Comparison of ENCODE assay signal across 8 mouse cellular contexts in the genomic region with DNA sequence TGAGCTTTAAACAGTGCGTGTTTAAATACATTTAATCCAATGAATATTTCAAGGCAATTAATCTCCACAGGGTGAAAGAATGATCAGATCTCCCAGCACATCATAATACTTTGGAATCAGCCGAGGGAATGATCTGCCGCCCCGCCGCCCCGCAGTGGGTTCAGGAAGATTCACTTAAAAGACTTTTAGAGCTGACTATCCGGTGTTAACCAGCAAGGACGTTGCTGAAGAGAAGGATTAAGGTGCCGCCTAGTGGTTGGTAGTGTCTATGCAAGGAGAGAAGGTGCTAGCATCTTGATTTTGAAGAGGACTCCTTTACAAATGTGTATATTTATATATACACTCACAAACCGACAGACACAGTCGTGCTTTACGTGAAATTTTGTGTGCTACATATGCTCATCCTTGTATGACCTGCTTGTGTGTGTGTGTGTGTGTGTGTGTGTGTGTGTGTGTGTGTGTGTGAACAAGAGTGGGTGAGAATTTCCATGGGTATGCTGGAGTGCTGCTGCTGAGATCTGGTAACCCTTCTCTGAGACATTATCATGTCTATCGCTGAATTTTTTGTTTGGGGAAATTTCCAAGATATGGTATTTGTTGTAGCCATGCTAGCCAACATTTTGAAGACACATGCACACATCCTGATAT. TPM values are rescaled to one million over a fixed set of nuclear protein-coding genes. Genes with fewer than 3 reads are reported as not detected.
DNase-seq lines count a peak whose midpoint lies in the region; ATAC-seq and TF ChIP-seq lines count a peak whose summit lies in the region.

No protein-coding gene starts in this region.

- H3K4me2 ChIP-seq in forebrain, embryonic 15.5 days (replicated peaks): peak overlapping the region; percentile 19; the same call in 1 of the 2 replicates
- no peak overlapping the region for H3K4me2 ChIP-seq in liver, postnatal 0 days (ENCODE audit: low read depth, low read length)
- H3K4me2 ChIP-seq in neural tube, embryonic 15.5 days: peak overlapping the region; percentile 48

- WGBS in forebrain, embryonic 15.5 days: 6% methylated on average over 13 of the region's 13 CpGs
- WGBS in liver, postnatal 0 days (ENCODE audit: insufficient replicate concordance): 5% methylated on average over 13 of the region's 13 CpGs
- 3% methylated on average over 13 of the region's 13 CpGs for WGBS in neural tube, embryonic 15.5 days

- DNase-seq in ES-CJ7 (ENCODE audit: low read depth, low spot score): peak; percentile 78
- peak; percentile 22 for DNase-seq in heart, postnatal 25 days (ENCODE audit: low spot score)
- DNase-seq in layer of hippocampus, adult 11-12 months (ENCODE audit: low spot score): peak; percentile 72
- DNase-seq in liver, postnatal 0 days: peak; percentile 56
- peak; percentile 11 to 33 for DNase-seq in thymus, postnatal 10 days (ENCODE audit: low spot score in 2 of 2)

- TF ChIP-seq CTCF in liver, postnatal 0 days (IDR thresholded peaks at IDR 0.05; ENCODE audit: low read depth): peak; percentile 90

- peaks cover 5% of the 10 kb centered on the region; the same call in 1 of the 2 replicates for H3K4me1 ChIP-seq in forebrain, embryonic 15.5 days
- H3K4me1 ChIP-seq in liver, postnatal 0 days (ENCODE audit: insufficient read depth): peaks cover 3% of the 10 kb centered on the region; the same call in 1 of the 2 replicates
- H3K4me1 ChIP-seq in neural tube, embryonic 15.5 days: peaks cover 7% of the 10 kb centered on the region

- peak; percentile 40; the same call in 1 of the 2 replicates for ATAC-seq in cerebellum, adult (ENCODE audit: insufficient number of reproducible peaks, low FRiP score, low TSS enrichment)
- peak; percentile 82 for ATAC-seq in forebrain, embryonic 15.5 days (replicated peaks)
- 0 out of 2 replicates have a peak, but pooled peaks have one; percentile 33 for ATAC-seq in liver, postnatal 0 days
- ATAC-seq in neural tube, embryonic 15.5 days (ENCODE audit: low FRiP score): peak; percentile 87; the same call in 1 of the 2 replicates

- H3K9me3 ChIP-seq in forebrain, embryonic 15.5 days: 0 out of 2 replicates have a peak, but pooled peaks cover 2% of the 10 kb centered on the region
- no peaks in the 10 kb centered on the region for H3K9me3 ChIP-seq in liver, postnatal 0 days (ENCODE audit: low read length)
- no peaks in the 10 kb centered on the region for H3K9me3 ChIP-seq in neural tube, embryonic 15.5 days (replicated peaks)

- TF ChIP-seq EP300 in liver, postnatal 0 days (IDR thresholded peaks at IDR 0.05; ENCODE audit: low read depth): no peak

- H3K36me3 ChIP-seq in forebrain, embryonic 15.5 days: no peaks in the 10 kb centered on the region
- H3K36me3 ChIP-seq in liver, postnatal 0 days (replicated peaks; ENCODE audit: insufficient read depth, low read length): no peaks in the 10 kb centered on the region
- H3K36me3 ChIP-seq in neural tube, embryonic 15.5 days: no peaks in the 10 kb centered on the region

- no peak overlapping the region for H3K4me3 ChIP-seq in forebrain, embryonic 15.5 days
- no peak overlapping the region for H3K4me3 ChIP-seq in liver, postnatal 0 days (ENCODE audit: low read depth, low read length)
- H3K4me3 ChIP-seq in neural tube, embryonic 15.5 days (replicated peaks): 0 out of 2 replicates have a peak overlapping the region, but pooled peaks have one; percentile 3

- H3K27me3 ChIP-seq in forebrain, embryonic 15.5 days: no peaks in the 10 kb centered on the region
- no peaks in the 10 kb centered on the region for H3K27me3 ChIP-seq in liver, postnatal 0 days (ENCODE audit: insufficient read depth, low read length)
- peaks cover 3% of the 10 kb centered on the region; the same call in 1 of the 2 replicates for H3K27me3 ChIP-seq in neural tube, embryonic 15.5 days (replicated peaks)

- no peak overlapping the region for H3K27ac ChIP-seq in forebrain, embryonic 15.5 days (replicated peaks)
- H3K27ac ChIP-seq in liver, postnatal 0 days (ENCODE audit: low read depth): no peak overlapping the region
- no peak overlapping the region for H3K27ac ChIP-seq in neural tube, embryonic 15.5 days (replicated peaks)

- no peak overlapping the region for H3K9ac ChIP-seq in forebrain, embryonic 15.5 days (replicated peaks)
- H3K9ac ChIP-seq in liver, postnatal 0 days (replicated peaks): no peak overlapping the region
- 0 out of 2 replicates have a peak overlapping the region, but pooled peaks have one; percentile 26 for H3K9ac ChIP-seq in neural tube, embryonic 15.5 days (replicated peaks)

- intact Hi-C loops in heart, postnatal 25 days (cut with DNase I): loop anchor here (1.0 to 5.0 kb wide), 3 partner anchors 37 to 130 kb away; no protein-coding TSS in a partner anchor

RNA-seq across cellular contexts. Expression of gene Copb2, which starts 24.7 kb away (rescaled TPM):
- polyA plus RNA-seq in forebrain, embryonic 15.5 days (2015; fragmentation: Nextera tagmentation; extraction: Ambion mirVana): 128 and 133 TPM in 2 replicates
- total RNA-seq in heart, postnatal 25 days (2021): 100 to 1,000 TPM in 1 of 2 experiments, 10 to 100 TPM in 1; 95.3 to 100 TPM
- 66.0 and 70.7 TPM in 2 replicates for polyA plus RNA-seq in liver, postnatal 0 days (2015; fragmentation: Nextera tagmentation; extraction: Ambion mirVana)
- 112 and 124 TPM in 2 replicates for polyA plus RNA-seq in neural tube, embryonic 15.5 days (2015; fragmentation: Nextera tagmentation; extraction: Ambion mirVana)

RNA-seq across cellular contexts. Expression of gene Rbp2, which starts 52.9 kb away (rescaled TPM):
- polyA plus RNA-seq in forebrain, embryonic 15.5 days (2015; fragmentation: Nextera tagmentation; extraction: Ambion mirVana): 0.53 TPM in 1 of 2 replicates, not detected in the other
- under 1 TPM in 1 of 2 experiments, not detected in 1; 0.39 TPM for total RNA-seq in heart, postnatal 25 days (2021)
- polyA plus RNA-seq in liver, postnatal 0 days (2015; fragmentation: Nextera tagmentation; extraction: Ambion mirVana): 85.5 and 94.5 TPM in 2 replicates
- 1.4 and 1.8 TPM in 2 replicates for polyA plus RNA-seq in neural tube, embryonic 15.5 days (2015; fragmentation: Nextera tagmentation; extraction: Ambion mirVana)

Comparison
In these comparisons a context has a peak if more than half of its experiments do, and no peak if none do; other contexts are left out.
1. DNase-seq: peak in every context shown above with its lines; median percentile 78 in ES-CJ7; 72 in layer of hippocampus, adult 11-12 months; 56 in liver, postnatal 0 days; 22 in heart, postnatal 25 days; 22 in thymus, postnatal 10 days.
2. ATAC-seq: peak in every context shown above with its lines; median percentile 87 in neural tube, embryonic 15.5 days; 82 in forebrain, embryonic 15.5 days; 40 in cerebellum, adult; 33 in liver, postnatal 0 days.
3. RNA of gene Rbp2, which starts 52.9 kb away (polyA plus RNA-seq): 85.5 to 94.5 TPM in liver, postnatal 0 days; 1.4 to 1.8 TPM in neural tube, embryonic 15.5 days and 0.53 TPM in forebrain, embryonic 15.5 days; every median in the first group is over 10 times any median in the second.